Mouse (Mus musculus): ENCODE measurements around the gene Hsd17b3. TPM values are rescaled to one million over a fixed set of nuclear protein-coding genes. Genes with fewer than 3 reads are reported as not detected.

Hsd17b3 gene
- total RNA-seq, 2 experiments from 2014 or later: not detected

- intact Hi-C loops (cut with DNase I): no loop called here
- DNase-seq (ENCODE audit: extremely low spot score in 1 of 2, low spot score in 2 of 2): no peak
Measured at GRCm38 (mm10) chr13:64033921-64034320, 55.1 kb downstream of the Hsd17b3 start.

- intact Hi-C loops (cut with DNase I): no loop called here
- no peak for DNase-seq (ENCODE audit: extremely low spot score in 1 of 2, low spot score in 2 of 2)
Measured at GRCm38 (mm10) chr13:64033181-64033580, 55.8 kb downstream of the Hsd17b3 start.

- intact Hi-C loops (cut with DNase I): no loop called here
Measured at GRCm38 (mm10) chr13:64031254-64031653, 57.8 kb downstream of the Hsd17b3 start.

GRCm38 (mm10) chr13:64030792-64031191 lies 58.2 kb downstream of the Hsd17b3 start:
- no peak for DNase-seq (ENCODE audit: extremely low spot score in 1 of 2, low spot score in 2 of 2)

More at GRCm38 (mm10) chr13:64031254-64031653, 57.8 kb downstream of the Hsd17b3 start:
- no peak for DNase-seq (ENCODE audit: extremely low spot score in 1 of 2, low spot score in 2 of 2)

DNA sequence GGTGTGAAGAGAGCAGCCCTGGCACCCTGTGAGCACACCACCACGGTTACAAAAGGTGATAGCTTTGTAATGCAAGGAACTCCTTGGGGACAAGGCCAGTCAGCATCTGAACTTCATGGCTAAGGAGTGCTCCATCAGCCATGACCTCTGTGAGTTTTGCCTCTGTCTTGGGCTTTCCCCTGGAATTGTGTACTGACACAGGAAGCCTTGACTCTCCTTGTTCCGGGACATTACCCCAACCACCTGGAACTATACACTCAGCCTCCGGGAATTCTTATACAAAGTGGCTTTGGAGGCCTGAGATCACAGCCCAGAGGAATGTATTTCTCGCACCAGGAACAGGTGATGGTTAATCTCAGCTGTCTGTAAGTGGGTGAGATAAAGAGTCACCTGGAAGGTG lies 64.2 kb downstream of the Hsd17b3 start:
- intact Hi-C loops (cut with DNase I): no loop called here
- DNase-seq (ENCODE audit: extremely low spot score in 1 of 2, low spot score in 2 of 2): no peak

More at GRCm38 (mm10) chr13:64030792-64031191, 58.2 kb downstream of the Hsd17b3 start:
- intact Hi-C loops (cut with DNase I): no loop called here

DNA sequence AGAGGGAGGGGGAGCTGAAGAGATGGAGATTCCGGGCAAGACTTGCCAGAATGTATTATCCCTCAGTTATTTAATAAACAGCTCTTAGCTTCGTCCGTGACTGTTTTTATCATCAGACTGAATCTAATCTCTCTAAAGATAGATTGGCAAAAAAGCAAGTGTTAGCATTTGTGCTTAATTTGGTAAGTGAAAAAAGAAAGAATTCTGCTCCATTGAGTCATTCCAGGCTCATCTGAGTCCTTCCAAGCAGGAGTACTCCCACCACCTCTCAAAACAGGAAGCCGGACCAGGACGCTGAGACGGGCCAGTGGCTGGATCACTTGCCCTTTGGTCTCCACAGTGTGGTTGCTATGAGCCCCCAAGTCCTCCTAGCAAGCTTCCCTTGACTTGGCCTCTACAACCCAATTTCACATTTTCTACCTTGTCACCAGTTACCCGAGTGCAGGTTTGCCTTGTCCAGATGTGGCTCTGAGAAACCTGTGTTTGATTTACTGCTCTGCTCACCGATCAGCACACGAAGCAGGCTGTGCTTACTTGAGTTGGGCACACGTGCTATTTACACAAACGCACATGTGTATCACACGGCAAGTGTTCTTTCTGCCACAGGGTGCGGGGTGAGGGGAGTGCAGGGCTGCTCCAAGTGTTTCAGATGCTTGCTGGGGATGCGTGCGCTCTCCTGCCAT lies 66.1 kb downstream of the Hsd17b3 start:
- DNase-seq (ENCODE audit: extremely low spot score in 1 of 2, low spot score in 2 of 2): peak in 1 of 2 experiments; percentile 27

DNA sequence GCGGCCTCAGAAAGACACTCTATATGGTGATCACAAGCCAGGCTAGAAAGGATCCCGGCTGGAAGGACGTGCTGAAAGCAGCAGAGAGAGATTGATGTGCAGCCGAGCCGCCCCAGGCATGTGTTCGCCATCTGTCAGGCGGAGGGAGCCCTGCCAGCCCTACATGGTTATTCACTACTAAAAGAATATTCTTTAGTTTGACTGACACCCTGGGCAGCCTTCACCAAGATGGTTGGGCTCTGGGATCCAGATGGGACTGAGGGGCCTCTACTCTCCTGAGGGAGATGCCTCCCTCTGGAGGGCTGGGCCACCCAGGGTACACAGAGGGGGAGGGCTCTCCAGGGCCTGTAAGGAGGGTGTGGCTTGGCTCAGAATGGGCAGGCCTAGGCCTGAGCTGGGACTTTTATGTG lies 68.1 kb downstream of the Hsd17b3 start:
- intact Hi-C loops (cut with DNase I): no loop called here
- DNase-seq (ENCODE audit: extremely low spot score in 1 of 2, low spot score in 2 of 2): peak; percentile 75

More for the DNA sequence above, 66.1 kb downstream of the Hsd17b3 start:
- intact Hi-C loops (cut with DNase I): no loop called here

GRCm38 (mm10) chr13:64018586-64019141 lies 70.4 kb downstream of the Hsd17b3 start:
- intact Hi-C loops (cut with DNase I): no loop called here
- peak in 1 of 2 experiments; percentile 55 for DNase-seq (ENCODE audit: extremely low spot score in 1 of 2, low spot score in 2 of 2)

DNA sequence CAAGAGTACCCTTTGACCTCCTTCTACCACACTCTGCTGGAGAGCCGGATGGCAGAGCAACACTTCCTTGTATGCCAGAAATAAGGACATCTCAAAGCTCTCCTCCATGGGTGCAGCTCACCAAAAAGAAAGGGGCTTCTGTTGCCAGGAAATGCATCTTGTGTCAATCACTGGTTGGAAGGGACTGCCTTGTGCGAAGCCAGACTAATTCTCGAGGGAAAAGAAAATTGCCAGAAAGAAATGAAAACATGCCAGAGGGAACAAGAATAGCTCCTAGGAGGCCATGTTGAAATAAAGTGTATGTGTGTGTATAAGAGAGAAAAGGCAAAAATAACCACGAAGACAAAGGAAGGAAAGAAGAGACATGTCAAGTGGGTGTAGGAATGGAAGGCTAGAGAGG lies 73.0 kb downstream of the Hsd17b3 start:
- intact Hi-C loops (cut with DNase I): no loop called here
- no peak for DNase-seq (ENCODE audit: extremely low spot score in 1 of 2, low spot score in 2 of 2)

DNA sequence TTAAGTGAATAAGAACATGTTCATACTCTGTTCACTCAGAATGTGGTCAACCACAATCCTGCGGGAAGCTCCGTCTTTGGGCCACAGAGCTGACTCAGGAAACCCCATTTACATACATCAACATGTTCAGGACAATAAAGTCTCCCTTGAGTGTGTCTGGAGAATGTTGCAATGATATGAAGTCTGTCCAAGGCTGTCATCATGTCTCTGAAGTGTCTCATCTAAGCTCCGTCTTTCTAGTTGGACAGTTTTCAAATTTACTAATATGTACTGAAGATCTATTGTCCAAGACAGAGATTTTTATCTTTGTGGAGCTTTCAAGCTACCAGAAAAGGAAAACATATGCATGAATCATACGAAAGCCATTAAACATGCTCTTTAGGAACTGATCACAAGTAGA lies 77.9 kb downstream of the Hsd17b3 start:
- DNase-seq (ENCODE audit: extremely low spot score in 1 of 2, low spot score in 2 of 2): no peak
- intact Hi-C loops (cut with DNase I): no loop called here

Other genes with a start within 250 kb of the Hsd17b3 start
- under 1 TPM; 0.81 to 0.91 TPM for gene Slc35d2, start 40.1 kb upstream of the Hsd17b3 start, total RNA-seq (2021)
- gene Zfp367, start 64.0 kb upstream of the Hsd17b3 start, total RNA-seq (2021): 10 to 100 TPM in 1 of 2 experiments, 1 to 10 TPM in 1; 9.9 to 10.1 TPM
- gene Habp4, start 72.6 kb upstream of the Hsd17b3 start, total RNA-seq (2021): 100 to 1,000 TPM; 119 to 127 TPM
- 1 to 10 TPM; 2.9 to 3.4 TPM for gene Cdc14b, start 186.1 kb upstream of the Hsd17b3 start, total RNA-seq (2021)
- gene Aaed1, start 223.5 kb upstream of the Hsd17b3 start, total RNA-seq (2021): 10 to 100 TPM; 10.0 to 10.3 TPM

Data from left cerebral cortex, postnatal 10 days (tissue).